Mouse (Mus musculus) layer of hippocampus, postnatal 36 days (tissue): Measurements from ENCODE around the gene Kif22. TPM values are rescaled to one million over a fixed set of nuclear protein-coding genes. Genes with fewer than 3 reads are reported as not detected.
A peak's percentile ranks its signal among the peaks of the same experiment; 100 is the strongest.

ENCODE experiments used
- DNase-seq, 2 experiments: peaks; one replicate each; pipeline ENCODE4 v3.0.0; 2022
- total RNA-seq, 2 experiments: library from RNA; stranded (reverse); gene quantifications; 2 replicates each; pipeline ENCODE4 v1.2.3; 2021

The Kif22 gene
- total RNA-seq, 2 experiments from 2014 or later: 6.9 to 7.3 TPM

DNA sequence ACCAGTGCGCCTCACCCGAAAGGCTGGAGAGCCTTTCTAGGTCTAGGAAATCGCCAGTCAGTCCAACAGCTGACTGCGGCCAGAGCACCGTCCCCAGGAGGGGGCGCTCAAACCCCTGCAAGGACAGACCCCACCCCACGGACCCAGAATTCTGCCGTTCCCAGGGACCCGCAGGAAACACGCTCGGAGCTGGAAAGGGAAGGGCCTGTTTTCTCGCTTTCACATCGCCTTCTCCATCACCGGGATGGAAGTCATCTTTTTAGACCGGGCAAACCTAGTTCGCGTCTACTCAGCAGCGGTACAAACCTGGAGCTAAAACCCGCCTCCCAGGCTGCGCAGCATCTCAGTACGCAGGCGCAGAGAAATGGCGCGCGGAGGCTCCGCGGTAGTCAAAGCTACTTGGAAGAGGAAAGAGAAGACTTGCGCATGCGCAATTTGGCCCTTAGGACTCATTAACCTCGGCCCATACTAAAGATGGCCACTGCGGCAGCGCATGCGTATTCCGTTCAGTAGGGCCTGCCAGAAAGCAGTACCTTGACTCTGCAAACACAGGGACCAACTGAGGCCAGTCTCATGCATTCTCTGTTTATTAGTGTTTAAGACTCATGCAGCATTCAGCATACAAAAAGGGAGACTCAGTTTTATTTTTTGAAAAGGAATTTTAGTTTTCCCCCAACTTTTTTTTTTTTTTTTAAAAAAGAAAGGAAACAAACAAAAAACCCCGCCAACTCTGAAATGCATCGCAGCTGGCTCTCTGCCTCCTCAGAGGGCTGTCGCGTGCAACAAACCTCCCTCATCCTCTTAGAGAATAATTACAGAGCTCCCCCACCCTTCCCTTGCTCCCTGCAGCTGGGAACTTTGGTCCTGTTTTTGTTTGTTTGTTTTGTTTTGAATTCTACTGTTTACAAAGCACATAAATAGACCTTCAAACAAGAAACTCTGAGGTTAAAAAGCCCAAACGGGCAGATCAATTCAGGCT lies 25.0 kb downstream of the Kif22 start, which contains the start of gene Pagr1a:
TSS of gene Pagr1a (minus strand) at position 382 of the 979 bp plus-strand sequence.
- peak; percentile 95 to 96 for DNase-seq

- no peak for DNase-seq
These were observed 25.8 kb downstream of the Kif22 start for GRCm38 (mm10) chr7:127016486-127016938.

- no peak for DNase-seq
These were observed 26.0 kb downstream of the Kif22 start, which contains the start of gene Pagr1b for GRCm38 (mm10) chr7:127016481-127016485. Gene Pagr1b, minus strand, starts transcription at chr7:127016484.

DNA sequence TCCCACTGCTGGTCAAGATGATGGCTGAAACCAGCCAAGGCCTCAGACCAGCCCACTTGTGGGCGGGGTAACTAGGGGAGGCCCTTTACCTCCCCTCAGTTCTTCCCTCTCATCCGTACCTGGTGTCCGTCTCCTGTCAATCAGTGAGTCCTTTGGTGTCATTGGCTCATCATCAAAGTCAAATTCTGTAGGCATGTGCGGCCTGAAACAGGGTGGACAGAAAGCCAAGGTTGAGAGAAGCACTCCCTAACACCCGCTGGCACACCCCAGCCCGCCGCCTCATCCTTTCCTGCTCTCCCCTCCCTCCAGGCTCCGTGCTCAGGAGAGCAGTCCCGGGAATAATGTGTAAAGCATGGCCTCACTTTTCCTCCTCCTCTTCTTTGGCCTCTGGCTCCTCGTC lies 26.2 kb downstream of the Kif22 start:
- no peak for DNase-seq

GRCm38 (mm10) chr7:127014993-127015392 lies 27.3 kb downstream of the Kif22 start:
- no peak for DNase-seq

DNA sequence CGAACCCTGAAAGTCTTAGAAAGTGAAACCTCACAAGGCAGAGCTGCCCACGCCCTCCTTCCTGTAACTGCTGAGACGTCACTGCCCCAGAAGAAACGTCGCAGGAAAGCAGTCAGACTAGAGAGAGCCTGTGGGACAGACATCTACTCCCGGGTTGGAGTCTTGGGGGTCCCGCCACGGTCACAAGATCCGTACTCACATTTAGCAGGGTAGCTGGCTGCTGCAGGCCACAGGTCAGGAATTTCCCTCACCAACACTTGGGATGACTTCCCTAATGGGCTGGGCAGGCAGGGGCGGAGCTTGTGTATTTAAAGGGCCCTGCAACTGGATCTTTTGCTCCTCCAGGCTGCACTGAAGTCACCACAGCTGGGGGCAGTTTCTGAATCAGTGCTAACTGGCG lies 28.0 kb downstream of the Kif22 start, which contains the start of gene Mvp:
TSS of gene Mvp (minus strand) at position 302 of the 400 bp plus-strand sequence.
- DNase-seq: no peak

DNA sequence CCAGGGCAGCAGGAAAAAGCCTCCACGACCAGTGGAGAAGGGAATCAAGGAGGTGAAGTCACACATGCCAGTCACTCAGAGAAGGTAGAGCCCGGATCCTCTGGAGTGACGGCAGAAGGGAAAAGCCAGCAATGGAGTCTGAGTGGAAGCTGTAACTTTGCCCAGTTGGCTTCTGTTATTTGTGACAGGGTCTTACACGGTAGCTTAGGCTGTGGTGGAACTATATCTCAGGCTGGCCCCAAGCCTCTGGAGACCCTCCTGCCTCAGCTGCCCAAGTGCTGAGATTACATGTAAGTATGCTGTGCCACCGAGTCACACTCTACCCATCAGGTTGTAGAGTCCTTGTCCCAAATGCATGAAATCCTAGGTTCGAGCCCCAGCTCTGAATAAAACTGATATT lies 28.9 kb downstream of the Kif22 start:
- DNase-seq: no peak

DNA sequence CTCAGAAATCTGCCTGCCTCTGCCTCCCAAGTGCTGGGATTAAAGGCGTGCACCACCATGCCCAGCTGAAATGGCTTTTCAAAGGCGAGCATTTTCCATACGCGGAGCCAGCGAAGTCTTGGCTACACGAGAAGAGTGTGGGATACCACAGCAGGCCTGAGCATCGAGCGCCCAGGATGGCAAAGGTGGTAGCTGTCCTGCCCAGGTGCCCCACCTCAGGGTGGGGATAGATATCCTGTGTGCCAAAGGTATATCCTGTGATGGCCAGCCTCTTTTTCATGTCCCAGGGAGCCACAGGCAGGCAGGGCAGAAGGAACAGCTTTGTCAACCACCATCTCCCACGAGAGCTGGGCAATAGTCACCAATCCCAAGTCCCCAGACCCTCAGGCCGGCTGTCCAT lies 29.4 kb downstream of the Kif22 start:
- DNase-seq: no peak

DNA sequence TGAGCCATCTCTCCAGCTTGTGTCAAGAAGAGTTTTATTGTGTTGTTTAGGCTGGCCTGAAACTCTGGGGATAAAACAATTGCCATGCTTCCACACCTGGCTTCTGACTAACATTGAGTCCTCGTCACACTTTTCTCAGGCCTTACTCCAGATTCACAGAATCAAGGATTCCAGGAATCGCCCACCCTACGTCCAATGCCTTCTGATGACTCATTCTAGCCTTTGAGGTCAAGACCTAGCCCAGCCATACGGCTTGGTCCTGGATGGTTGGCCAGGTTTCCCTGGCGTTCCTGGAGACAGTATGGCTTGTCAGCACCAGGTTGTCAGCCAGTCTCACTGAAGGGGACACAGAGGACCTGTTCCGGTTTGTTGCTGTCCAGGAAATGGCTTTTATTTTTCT lies 29.9 kb downstream of the Kif22 start:
- no peak for DNase-seq

DNA sequence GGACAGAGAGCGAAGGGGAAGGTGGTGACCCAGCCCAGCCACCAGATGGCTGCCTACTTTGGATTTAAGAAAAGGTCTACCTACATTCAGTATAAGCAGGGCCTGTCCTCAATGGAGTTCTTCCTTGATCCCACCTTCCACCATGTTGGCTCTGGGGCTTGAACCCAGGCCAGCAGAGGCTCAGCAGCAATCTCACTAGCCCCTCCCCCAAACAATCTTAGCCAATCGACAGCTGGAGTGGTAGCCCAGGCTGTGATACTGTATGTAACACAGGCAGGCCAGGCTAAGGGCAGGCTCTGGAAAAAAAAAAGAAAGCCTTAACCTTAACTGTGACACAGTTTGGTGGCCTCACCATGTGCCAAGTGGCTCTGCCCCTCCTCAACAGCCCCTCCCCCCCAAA lies 30.6 kb downstream of the Kif22 start:
- no peak for DNase-seq

DNA sequence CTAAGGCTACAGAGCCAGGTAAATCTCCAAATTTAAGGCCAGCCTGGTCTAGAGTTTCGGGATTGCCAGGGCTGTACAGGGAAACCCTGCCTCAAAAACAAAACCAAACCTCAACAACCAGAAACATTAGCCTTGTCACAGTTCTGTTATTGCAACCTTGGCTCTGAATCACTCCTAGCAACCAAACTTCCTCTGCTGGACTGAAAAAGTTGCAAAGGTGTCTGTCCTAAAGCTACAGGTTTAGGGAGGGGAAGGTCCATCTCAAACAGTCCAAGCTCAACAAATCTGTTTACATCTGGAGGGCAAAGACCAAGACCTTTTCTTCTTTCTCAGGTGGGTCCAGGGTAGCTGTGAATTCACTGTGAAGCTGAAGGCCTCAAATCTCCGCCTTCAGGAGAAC lies 31.2 kb downstream of the Kif22 start:
- no peak for DNase-seq

DNA sequence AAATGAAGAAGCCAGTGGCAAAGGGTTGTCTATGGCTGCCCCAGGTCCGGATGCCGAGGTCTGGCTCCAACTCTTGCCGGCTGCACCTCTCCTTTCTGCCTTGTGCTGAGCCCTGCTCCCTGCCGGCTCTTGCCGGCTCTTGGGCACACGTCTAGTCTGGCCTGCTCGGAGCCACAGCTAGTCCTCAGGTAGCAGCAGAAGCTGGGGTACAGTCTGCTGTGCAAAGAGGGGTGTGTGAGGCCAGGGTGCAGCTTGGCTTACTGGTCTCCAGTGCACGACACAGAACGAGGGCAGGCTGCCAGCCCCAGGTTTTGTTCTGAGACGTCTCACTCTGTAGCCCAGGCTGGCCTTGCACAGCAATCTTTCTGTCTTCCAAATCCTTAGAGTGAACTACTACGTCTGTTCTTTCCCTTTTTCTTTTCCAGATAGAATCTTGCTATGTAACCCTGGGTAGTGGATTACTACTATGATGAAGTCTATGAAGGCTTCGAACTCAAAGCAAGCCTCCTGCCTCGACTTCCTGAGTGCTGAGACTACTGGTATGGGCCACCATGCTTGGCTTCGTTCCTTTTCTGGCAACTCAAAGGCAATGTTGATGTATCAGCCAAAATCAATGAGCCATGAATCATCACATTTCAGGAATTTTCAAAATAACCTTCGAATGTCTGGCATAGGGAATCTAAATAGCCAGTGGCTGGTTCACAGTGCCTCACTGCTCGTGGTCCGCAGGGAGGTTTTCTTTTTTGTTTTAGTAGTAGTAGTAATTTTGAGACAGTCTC lies 32.8 kb downstream of the Kif22 start:
- DNase-seq: no peak

- DNase-seq: peak; percentile 87
These were observed 33.8 kb downstream of the Kif22 start for GRCm38 (mm10) chr7:127008239-127009019.

GRCm38 (mm10) chr7:127007313-127008024 lies 34.8 kb downstream of the Kif22 start:
- no peak for DNase-seq

- DNase-seq: no peak
These were observed 38.0 kb downstream of the Kif22 start for GRCm38 (mm10) chr7:127004122-127004875.

DNA sequence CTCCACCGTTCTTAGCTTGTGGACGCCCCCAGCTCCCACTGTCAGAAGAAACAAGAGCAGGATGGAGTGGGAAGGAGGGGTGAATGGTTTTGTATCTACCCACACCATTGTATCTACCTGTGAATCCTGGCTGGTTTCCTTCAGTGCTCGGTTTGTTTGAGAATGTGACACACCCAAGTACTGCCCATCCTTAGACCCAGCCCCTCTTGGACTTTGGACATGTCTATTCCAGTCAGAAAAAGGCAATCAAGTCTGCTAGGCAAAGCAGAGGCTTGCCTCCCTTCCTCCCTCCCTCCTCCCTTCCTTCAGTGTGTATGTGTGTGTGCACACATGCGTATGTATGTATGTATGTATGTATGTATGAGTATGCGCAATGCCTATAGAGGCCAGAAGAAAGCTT lies 38.7 kb downstream of the Kif22 start:
- DNase-seq: no peak

- DNase-seq: no peak
These were observed 42.7 kb downstream of the Kif22 start for GRCm38 (mm10) chr7:126999568-126999967.

DNA sequence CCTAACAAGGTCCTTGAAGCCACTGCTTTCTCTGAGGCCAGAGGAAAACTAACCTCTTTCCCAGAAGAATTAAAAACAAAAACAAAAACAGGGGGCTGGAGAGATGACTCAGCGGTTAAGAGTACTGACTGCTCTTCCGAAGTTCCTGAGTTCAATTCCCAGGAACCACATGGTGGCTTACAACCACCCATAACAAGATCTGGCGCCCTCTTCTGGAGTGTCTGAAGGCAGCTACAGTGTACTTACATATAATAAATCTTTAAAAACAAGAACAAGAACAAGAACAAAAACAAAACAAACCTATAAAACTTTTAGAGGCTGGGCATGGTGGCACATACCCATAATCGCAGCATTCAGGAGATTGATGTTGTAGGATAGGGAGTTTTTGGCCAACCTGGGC lies 45.8 kb downstream of the Kif22 start:
- DNase-seq: no peak

DNA sequence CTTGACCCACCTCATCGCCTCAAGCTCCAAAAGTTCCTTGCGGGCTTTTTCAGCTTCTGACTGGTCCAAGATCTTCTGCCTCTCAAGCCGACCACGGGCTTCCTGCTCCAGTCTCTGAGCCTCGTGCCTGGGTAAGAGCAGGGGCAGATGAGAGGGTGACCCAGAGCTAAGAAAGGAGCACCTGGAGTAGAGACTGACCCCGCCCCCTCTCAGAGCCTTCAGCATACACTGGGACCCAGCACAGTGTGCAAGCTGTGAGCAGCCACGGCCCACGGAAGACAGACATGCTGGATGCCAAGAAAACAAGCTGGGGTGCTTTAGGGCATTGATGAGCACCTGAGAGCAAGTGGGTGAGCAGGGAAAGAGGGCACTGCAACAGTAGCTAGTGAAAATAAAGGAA lies 53.5 kb downstream of the Kif22 start:
- no peak for DNase-seq

DNA sequence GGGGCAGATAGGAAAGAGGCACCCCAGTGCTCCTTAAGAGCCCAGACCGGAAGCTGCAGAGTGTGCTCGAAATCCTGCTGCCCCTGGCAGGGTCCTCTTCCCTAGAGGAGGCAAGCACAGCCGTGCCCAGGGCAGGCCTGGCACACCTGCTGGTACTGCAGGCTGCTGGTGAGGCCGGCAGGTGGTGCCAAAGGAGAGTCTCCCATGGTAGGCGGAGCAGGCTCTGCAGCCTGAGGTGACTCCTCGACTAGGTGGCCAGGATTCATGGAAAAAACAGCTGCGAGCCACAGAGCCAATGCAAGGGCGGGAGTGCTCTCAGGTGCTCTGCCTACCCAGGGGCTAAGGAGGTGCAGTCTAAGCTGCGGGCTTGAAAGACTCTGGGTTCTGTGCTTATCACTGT lies 56.0 kb downstream of the Kif22 start:
- DNase-seq: no peak

- DNase-seq: no peak
These were observed 57.4 kb downstream of the Kif22 start for GRCm38 (mm10) chr7:126984667-126985444.
